ENCODE assay signal across 12 mouse cellular contexts in the genomic region with DNA sequence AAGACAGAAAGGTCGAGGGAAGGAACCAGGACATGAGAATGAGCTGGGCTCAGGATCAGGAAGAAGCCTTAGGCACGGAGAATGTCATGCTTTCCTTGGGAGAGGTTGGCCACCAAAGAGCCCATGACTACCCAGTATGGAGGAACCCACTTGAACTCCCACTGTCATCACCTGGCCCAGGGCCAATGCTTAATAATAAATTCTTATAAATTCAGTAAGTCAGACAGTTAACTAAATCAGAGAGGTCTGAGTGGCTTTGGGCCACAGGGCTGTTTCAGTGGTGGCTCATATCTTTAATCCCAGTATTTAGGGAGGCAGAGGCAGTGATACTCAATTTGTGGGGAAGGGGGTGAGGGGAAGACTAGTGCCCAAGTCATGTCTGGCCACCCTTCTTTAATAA. TPM values are rescaled to one million over a fixed set of nuclear protein-coding genes. Genes with fewer than 3 reads are reported as not detected.
DNase-seq lines count a peak whose midpoint lies in the region; ATAC-seq and TF ChIP-seq lines count a peak whose summit lies in the region.
"Had no signal": no experiment of that assay in that cellular context is flagged by ENCODE, and none has a peak within 500 bp of the region (broad histone marks: within the 10 kb centered on the region; RNA-seq: fewer than 3 reads in every experiment).

No protein-coding gene starts in this region.

- WGBS in heart, embryonic 10.5 days, result 83% methylated on average over 2 of the region's 2 CpGs
- 88% methylated on average over 2 of the region's 2 CpGs for WGBS in embryonic facial prominence, embryonic 14.5 days
- 80% methylated on average over 2 of the region's 2 CpGs for WGBS in forebrain, embryonic 12.5 days

- no peak for TF ChIP-seq POLR2A in CH12.LX (IDR thresholded peaks at IDR 0.05; ENCODE audit: low read depth, low read length)
- TF ChIP-seq POLR2A in myocyte (IDR thresholded peaks at IDR 0.05; ENCODE audit: insufficient read length, low read depth), result no peak

- H3K9me3 ChIP-seq in heart, embryonic 10.5 days, result no peaks in the 10 kb centered on the region
- no peaks in the 10 kb centered on the region for H3K9me3 ChIP-seq in CH12.LX (replicated peaks; ENCODE audit: low read length)
- no peaks in the 10 kb centered on the region for H3K9me3 ChIP-seq in embryonic facial prominence, embryonic 14.5 days (ENCODE audit: control insufficient read depth, low read length)
- no peaks in the 10 kb centered on the region for H3K9me3 ChIP-seq in forebrain, embryonic 12.5 days
- H3K9me3 ChIP-seq: G1E; heart, embryonic 13.5 days; neural tube, embryonic 12.5 days had no signal

- in situ Hi-C loops in CH12.LX (cut with MboI; ENCODE audit: low pct_ligation_motif_present, low pct_unique_long_range_greater_than_20kb, low sequenced_read_pairs), result no loop called here

- dilution Hi-C loops in CH12.LX (cut with MboI; ENCODE audit: extremely low pct_ligation_motif_present, extremely low pct_unique_long_range_greater_than_20kb, low sequenced_read_pairs), result no loop called here

- no peak for TF ChIP-seq CTCF in CH12.LX (conservative IDR thresholded peaks at IDR 0.05 in 1 of 2, IDR thresholded peaks at IDR 0.05 in 1 of 2; ENCODE audit: low read depth in 2 of 2, low read length in 2 of 2)

- no peak for DNase-seq in heart, embryonic 10.5 days (ENCODE audit: low spot score)
- no peak for DNase-seq in heart, adult 8-10 months (ENCODE audit: low spot score)
- no peak for DNase-seq in CH12.LX (ENCODE audit: extremely low read depth)
- no peak for DNase-seq in embryonic facial prominence, embryonic 14.5 days (ENCODE audit: low spot score)
- no peak for DNase-seq in left cerebral cortex, postnatal 4 days
- DNase-seq: adrenal gland, adult 8-10 months had no signal

- H3K27ac ChIP-seq in heart, embryonic 10.5 days, result 0 out of 2 replicates have a peak overlapping the region, but pooled peaks have one; percentile 98
- H3K27ac ChIP-seq in CH12.LX (ENCODE audit: insufficient read depth, low read depth), result no peak overlapping the region
- no peak overlapping the region for H3K27ac ChIP-seq in embryonic facial prominence, embryonic 14.5 days (replicated peaks; ENCODE audit: low read depth, low read length)
- H3K27ac ChIP-seq in forebrain, embryonic 12.5 days, result no peak overlapping the region
- H3K27ac ChIP-seq: neural tube, embryonic 12.5 days had no signal

- H3K9ac ChIP-seq in CH12.LX (ENCODE audit: insufficient read depth, low read depth), result 0 out of 2 replicates have a peak overlapping the region, but pooled peaks have one; percentile 30
- H3K9ac ChIP-seq in embryonic facial prominence, embryonic 14.5 days (ENCODE audit: low read depth, low read length), result no peak overlapping the region
- H3K9ac ChIP-seq in forebrain, embryonic 12.5 days, result no peak overlapping the region
- H3K9ac ChIP-seq: neural tube, embryonic 12.5 days had no signal

- peaks cover 18% of the 10 kb centered on the region for H3K4me1 ChIP-seq in heart, embryonic 10.5 days
- H3K4me1 ChIP-seq in CH12.LX (ENCODE audit: control insufficient read depth in 1 of 2, insufficient read depth in 2 of 2), result peaks cover 14 to 58% of the 10 kb centered on the region in 2 experiments
- H3K4me1 ChIP-seq in embryonic facial prominence, embryonic 14.5 days (ENCODE audit: control insufficient read depth, insufficient read depth, low read length), result peaks cover 12% of the 10 kb centered on the region; the same call in 1 of the 2 replicates
- H3K4me1 ChIP-seq in forebrain, embryonic 12.5 days, result peaks cover 15% of the 10 kb centered on the region

- peaks cover 11% of the 10 kb centered on the region; the same call in 1 of the 2 replicates for H3K36me3 ChIP-seq in heart, embryonic 10.5 days
- peaks cover 0 to 22% of the 10 kb centered on the region in 2 experiments for H3K36me3 ChIP-seq in CH12.LX (replicated peaks in 1 of 2; ENCODE audit: control insufficient read depth in 1 of 2, insufficient read depth in 1 of 2, low read length in 1 of 2)
- 0 out of 2 replicates have a peak, but pooled peaks cover 9% of the 10 kb centered on the region for H3K36me3 ChIP-seq in embryonic facial prominence, embryonic 14.5 days (ENCODE audit: control insufficient read depth, insufficient read depth, low read length)
- H3K36me3 ChIP-seq in myocyte (ENCODE audit: control insufficient read depth, insufficient read depth), result no peaks in the 10 kb centered on the region
- peaks cover 3% of the 10 kb centered on the region; the same call in 1 of the 2 replicates for H3K36me3 ChIP-seq in forebrain, embryonic 12.5 days (replicated peaks)

- peak overlapping the region; percentile 59; the same call in 1 of the 2 replicates for H3K4me2 ChIP-seq in CH12.LX (ENCODE audit: insufficient read depth, low read depth, poor library complexity, severe bottlenecking)
- H3K4me2 ChIP-seq in embryonic facial prominence, embryonic 14.5 days (ENCODE audit: low read depth, low read length), result peak overlapping the region; percentile 63; the same call in 1 of the 2 replicates
- no peak overlapping the region for H3K4me2 ChIP-seq in myocyte (ENCODE audit: low read depth)
- H3K4me2 ChIP-seq in forebrain, embryonic 12.5 days, result no peak overlapping the region

- intact Hi-C loops in left cerebral cortex, postnatal 4 days (cut with DNase I), result loop anchor here (5.0 kb wide), 1 partner anchor 56 kb away; the partner anchor contains the start of gene Tm4sf5

- no peak for TF ChIP-seq EP300 in CH12.LX (IDR thresholded peaks at IDR 0.05; ENCODE audit: low read length)

- H3K79me2 ChIP-seq in CH12.LX (replicated peaks; ENCODE audit: control insufficient read depth, extremely low read depth, insufficient read depth, poor library complexity, severe bottlenecking), result 0 out of 2 replicates have a peak, but pooled peaks cover 5% of the 10 kb centered on the region
- peaks cover 11% of the 10 kb centered on the region for H3K79me2 ChIP-seq in myocyte (ENCODE audit: control insufficient read depth, insufficient read depth)

- no peaks in the 10 kb centered on the region for H3K27me3 ChIP-seq in heart, embryonic 10.5 days (ENCODE audit: insufficient read depth, poor library complexity, severe bottlenecking)
- H3K27me3 ChIP-seq in CH12.LX (replicated peaks), result no peaks in the 10 kb centered on the region
- no peaks in the 10 kb centered on the region for H3K27me3 ChIP-seq in embryonic facial prominence, embryonic 14.5 days (replicated peaks; ENCODE audit: control insufficient read depth, insufficient read depth, low read length)
- no peaks in the 10 kb centered on the region for H3K27me3 ChIP-seq in myocyte (ENCODE audit: control insufficient read depth, insufficient read depth, insufficient read length)
- no peaks in the 10 kb centered on the region for H3K27me3 ChIP-seq in forebrain, embryonic 12.5 days
- H3K27me3 ChIP-seq: heart, embryonic 13.5 days; neural tube, embryonic 12.5 days had no signal

- peak overlapping the region; percentile 85; the same call in 1 of the 2 replicates for H3K4me3 ChIP-seq in heart, embryonic 10.5 days
- no peak overlapping the region for H3K4me3 ChIP-seq in CH12.LX (replicated peaks in 1 of 3; ENCODE audit: low read depth in 2 of 3, low read length in 2 of 3, poor library complexity in 1 of 3)
- H3K4me3 ChIP-seq in embryonic facial prominence, embryonic 14.5 days (ENCODE audit: low read depth, low read length), result no peak overlapping the region
- peak overlapping the region; percentile 48 for H3K4me3 ChIP-seq in myocyte
- H3K4me3 ChIP-seq in forebrain, embryonic 12.5 days (replicated peaks), result no peak overlapping the region

- no peak for ATAC-seq in embryonic facial prominence, embryonic 14.5 days (ENCODE audit: low read depth)
- ATAC-seq in forebrain, embryonic 12.5 days (ENCODE audit: low FRiP score), result no peak

- no peak overlapping the region for H3ac ChIP-seq in myocyte (ENCODE audit: control insufficient read depth, insufficient read length)

- no peak for TF ChIP-seq RAD21 in CH12.LX (IDR thresholded peaks at IDR 0.05; ENCODE audit: low read depth, low read length)

RNA-seq across cellular contexts. Expression of gene Med11, which starts 0.8 kb away (rescaled TPM):
- 31.0 and 37.5 TPM in 2 replicates for polyA plus RNA-seq in heart, embryonic 10.5 days (2016; fragmentation: Nextera tagmentation; extraction: Ambion mirVana)
- 10 to 100 TPM in 1 of 4 experiments, 1 to 10 TPM in 3; 5.9 to 10.6 (median 6.9) TPM for total RNA-seq in heart, adult 8-10 months (2022)
- total RNA-seq in CH12.LX (2012; rRNA removed), result 52.2 and 59.7 TPM in 2 replicates
- total RNA-seq in CH12.LX (2014; rRNA removed), result 70.3 and 79.9 TPM in 2 replicates
- 74.3 and 91.6 TPM in 2 replicates for polyA plus RNA-seq in CH12.LX (2012; ENCODE audit: insufficient read length, low read depth)
- polyA plus RNA-seq in embryonic facial prominence, embryonic 14.5 days (2014; fragmentation: Nextera tagmentation; extraction: Ambion mirVana), result 37.0 and 40.6 TPM in 2 replicates
- 29.6 TPM for polyA plus RNA-seq in myocyte (2012; fragmentation: generic; extraction: Trizol)
- total RNA-seq in left cerebral cortex, postnatal 4 days (2021), result 10 to 100 TPM; 25.7 to 28.0 TPM
- polyA plus RNA-seq in forebrain, embryonic 12.5 days (2016; fragmentation: Nextera tagmentation; extraction: Ambion mirVana), result 32.1 and 32.5 TPM in 2 replicates

RNA-seq across cellular contexts. Expression of gene Zmynd15, which starts 8.3 kb away (rescaled TPM):
- 0.73 and 1.2 TPM in 2 replicates for polyA plus RNA-seq in heart, embryonic 10.5 days (2016; fragmentation: Nextera tagmentation; extraction: Ambion mirVana)
- 1 to 10 TPM; 1.1 to 2.7 (median 1.9) TPM for total RNA-seq in heart, adult 8-10 months (2022)
- total RNA-seq in CH12.LX (2012; rRNA removed) (0.08 TPM in 1 of 2 replicates, not detected in the other), CH12.LX (2014; rRNA removed) (0.05 TPM in 1 of 2 replicates, not detected in the other)
- polyA plus RNA-seq in CH12.LX (2012; ENCODE audit: insufficient read length, low read depth) (0.20 and 0.74 TPM in 2 replicates), myocyte (2012; fragmentation: generic; extraction: Trizol) (not detected)
- polyA plus RNA-seq in embryonic facial prominence, embryonic 14.5 days (2014; fragmentation: Nextera tagmentation; extraction: Ambion mirVana), result 0.31 and 0.85 TPM in 2 replicates
- 1 to 10 TPM; 1.2 to 3.7 TPM for total RNA-seq in left cerebral cortex, postnatal 4 days (2021)
- polyA plus RNA-seq in forebrain, embryonic 12.5 days (2016; fragmentation: Nextera tagmentation; extraction: Ambion mirVana), result 0.35 and 0.43 TPM in 2 replicates
- polyA plus RNA-seq: G1E had no signal

RNA-seq across cellular contexts. Expression of gene Cxcl16, which starts 8.9 kb away (rescaled TPM):
- polyA plus RNA-seq in heart, embryonic 10.5 days (2016; fragmentation: Nextera tagmentation; extraction: Ambion mirVana), result 3.7 and 6.0 TPM in 2 replicates
- total RNA-seq in heart, adult 8-10 months (2022), result 10 to 100 TPM in 1 of 4 experiments, 1 to 10 TPM in 3; 8.4 to 10.3 (median 9.6) TPM
- total RNA-seq in CH12.LX (2012; rRNA removed) (0.04 and 0.08 TPM in 2 replicates), CH12.LX (2014; rRNA removed) (not detected in 2 replicates)
- polyA plus RNA-seq in CH12.LX (2012; ENCODE audit: insufficient read length, low read depth) (0.56 and 0.59 TPM in 2 replicates), myocyte (2012; fragmentation: generic; extraction: Trizol) (0.08 TPM)
- 5.7 and 6.0 TPM in 2 replicates for polyA plus RNA-seq in embryonic facial prominence, embryonic 14.5 days (2014; fragmentation: Nextera tagmentation; extraction: Ambion mirVana)
- total RNA-seq in left cerebral cortex, postnatal 4 days (2021), result under 1 TPM; 0.68 to 0.91 TPM
- polyA plus RNA-seq in forebrain, embryonic 12.5 days (2016; fragmentation: Nextera tagmentation; extraction: Ambion mirVana), result 0.74 and 1.0 TPM in 2 replicates
- total RNA-seq: G1E; hematopoietic stem cell, adult 5-6 weeks had no signal
- polyA plus RNA-seq: G1E had no signal

RNA-seq across cellular contexts. Expression of gene Arrb2, which starts 18.5 kb away (rescaled TPM):
- 11.5 and 19.3 TPM in 2 replicates for polyA plus RNA-seq in heart, embryonic 10.5 days (2016; fragmentation: Nextera tagmentation; extraction: Ambion mirVana)
- total RNA-seq in heart, adult 8-10 months (2022), result 10 to 100 TPM in 2 of 4 experiments, 1 to 10 TPM in 2; 9.0 to 10.9 (median 9.9) TPM
- total RNA-seq in CH12.LX (2012; rRNA removed) (45.9 and 60.2 TPM in 2 replicates), CH12.LX (2014; rRNA removed) (42.1 and 46.0 TPM in 2 replicates)
- polyA plus RNA-seq in CH12.LX (2012; ENCODE audit: insufficient read length, low read depth) (89.7 and 101 TPM in 2 replicates), myocyte (2012; fragmentation: generic; extraction: Trizol) (20.1 TPM)
- polyA plus RNA-seq in embryonic facial prominence, embryonic 14.5 days (2014; fragmentation: Nextera tagmentation; extraction: Ambion mirVana), result 19.0 and 24.1 TPM in 2 replicates
- 10 to 100 TPM; 76.6 to 81.3 TPM for total RNA-seq in left cerebral cortex, postnatal 4 days (2021)
- 36.9 and 40.5 TPM in 2 replicates for polyA plus RNA-seq in forebrain, embryonic 12.5 days (2016; fragmentation: Nextera tagmentation; extraction: Ambion mirVana)

RNA-seq across cellular contexts. Expression of gene Pelp1, which starts 41.1 kb away (rescaled TPM):
- 37.9 and 42.9 TPM in 2 replicates for polyA plus RNA-seq in heart, embryonic 10.5 days (2016; fragmentation: Nextera tagmentation; extraction: Ambion mirVana)
- 10 to 100 TPM; 19.1 to 23.0 (median 20.6) TPM for total RNA-seq in heart, adult 8-10 months (2022)
- total RNA-seq in CH12.LX (2012; rRNA removed), result 33.0 and 37.5 TPM in 2 replicates
- total RNA-seq in CH12.LX (2014; rRNA removed), result 12.9 and 13.2 TPM in 2 replicates
- 101 and 113 TPM in 2 replicates for polyA plus RNA-seq in CH12.LX (2012; ENCODE audit: insufficient read length, low read depth)
- polyA plus RNA-seq in embryonic facial prominence, embryonic 14.5 days (2014; fragmentation: Nextera tagmentation; extraction: Ambion mirVana), result 29.8 and 36.2 TPM in 2 replicates
- polyA plus RNA-seq in myocyte (2012; fragmentation: generic; extraction: Trizol), result 26.5 TPM
- 10 to 100 TPM; 52.1 to 55.9 TPM for total RNA-seq in left cerebral cortex, postnatal 4 days (2021)
- polyA plus RNA-seq in forebrain, embryonic 12.5 days (2016; fragmentation: Nextera tagmentation; extraction: Ambion mirVana), result 40.3 and 46.2 TPM in 2 replicates

Comparison
In these comparisons a context has a peak if more than half of its experiments do, and no peak if none do; other contexts are left out.
1. H3K4me3 ChIP-seq: peak in heart, embryonic 10.5 days (single experiment) and myocyte (single experiment); none in CH12.LX (0 of 3), embryonic facial prominence, embryonic 14.5 days (single experiment) and forebrain, embryonic 12.5 days (single experiment).
2. H3K4me2 ChIP-seq: peak in CH12.LX (single experiment) and embryonic facial prominence, embryonic 14.5 days (single experiment); none in myocyte (single experiment) and forebrain, embryonic 12.5 days (single experiment).